Mouse (Mus musculus): Measurements from ENCODE around the gene Wdr53. TPM values are rescaled to one million over a fixed set of nuclear protein-coding genes. Genes with fewer than 3 reads are reported as not detected.
"Not testable (repeated sequence)": the region's sequence is repeated elsewhere in the genome, so short reads cannot be mapped to it uniquely, and the experiment has no call there.

Gene Wdr53
- total RNA-seq, 2 experiments from 2014 or later: 10.7 to 12.8 TPM

GRCm38 (mm10) chr16:32277308-32278256 lies 30.6 kb downstream of the Wdr53 start, which contains the start of gene Rnf168:
Gene Rnf168 (plus strand): TSS chr16:32277459.
- DNase-seq (ENCODE audit: low spot score in 2 of 2): peak; percentile 87 to 92

- DNase-seq (ENCODE audit: low spot score in 2 of 2): no peak
Measured at GRCm38 (mm10) chr16:32278396-32278795, 31.4 kb downstream of the Wdr53 start.

- no peak for DNase-seq (ENCODE audit: low spot score in 2 of 2)
Measured at GRCm38 (mm10) chr16:32280211-32280610, 33.2 kb downstream of the Wdr53 start.

GRCm38 (mm10) chr16:32282608-32283007 lies 35.6 kb downstream of the Wdr53 start:
- DNase-seq (ENCODE audit: low spot score in 2 of 2): no peak

- no peak for DNase-seq (ENCODE audit: low spot score in 2 of 2)
Measured at GRCm38 (mm10) chr16:32291821-32292220, 44.8 kb downstream of the Wdr53 start.

GRCm38 (mm10) chr16:32299617-32300016 lies 52.6 kb downstream of the Wdr53 start:
- DNase-seq (ENCODE audit: low spot score in 2 of 2): not testable (repeated sequence)

- no peak for DNase-seq (ENCODE audit: low spot score in 2 of 2)
Measured at GRCm38 (mm10) chr16:32303046-32303445, 56.0 kb downstream of the Wdr53 start.

GRCm38 (mm10) chr16:32303886-32304285 lies 56.9 kb downstream of the Wdr53 start:
- no peak for DNase-seq (ENCODE audit: low spot score in 2 of 2)

Small RNA genes lying within 50 kb of the gene (microRNA-seq; reads per million reads assigned to microRNA genes)
- gene Mir1946a: 0 reads per million in 2 experiments

Other genes starting within 250 kb of the Wdr53 start
- 10 to 100 TPM; 40.0 to 43.4 TPM for gene Senp5, start 243.9 kb upstream of the Wdr53 start, total RNA-seq (2021)
- 10 to 100 TPM; 33.3 TPM for gene Pak2, start 167.9 kb upstream of the Wdr53 start, total RNA-seq (2021)
- 10 to 100 TPM; 29.2 to 29.7 TPM for gene Pigx, start 147.5 kb upstream of the Wdr53 start, total RNA-seq (2021)
- 10 to 100 TPM; 61.5 to 65.9 TPM for gene Cep19, start 147.4 kb upstream of the Wdr53 start, total RNA-seq (2021)
- gene Nrros, start 81.6 kb upstream of the Wdr53 start, total RNA-seq (2021): 10 to 100 TPM; 10.6 to 11.7 TPM
- gene Bex6, start 67.4 kb upstream of the Wdr53 start, total RNA-seq (2021): not detected
- 10 to 100 TPM; 42.8 to 43.1 TPM for gene Fbxo45, start 69 bp upstream of the Wdr53 start, total RNA-seq (2021)
- under 1 TPM in 1 of 2 experiments, not detected in 1; 0.30 TPM for gene Smco1, start 24.2 kb downstream of the Wdr53 start, total RNA-seq (2021)
- gene Rnf168, start 30.2 kb downstream of the Wdr53 start, total RNA-seq (2021): 10 to 100 TPM; 22.7 to 24.7 TPM
- 10 to 100 TPM; 57.1 to 59.4 TPM for gene Ubxn7, start 85.0 kb downstream of the Wdr53 start, total RNA-seq (2021)
- not detected for gene Tm4sf19, start 153.3 kb downstream of the Wdr53 start, total RNA-seq (2021)
- gene Tctex1d2, start 172.5 kb downstream of the Wdr53 start, total RNA-seq (2021): 10 to 100 TPM; 11.8 to 14.0 TPM
- gene Pcyt1a, start 183.7 kb downstream of the Wdr53 start, total RNA-seq (2021): 10 to 100 TPM; 43.6 to 46.5 TPM
- gene Slc51a, start 240.7 kb downstream of the Wdr53 start, total RNA-seq (2021): not detected
- not detected for gene Zdhhc19, start 249.0 kb downstream of the Wdr53 start, total RNA-seq (2021)